9 mouse cellular contexts compared by ENCODE assay signal in the genomic region with DNA sequence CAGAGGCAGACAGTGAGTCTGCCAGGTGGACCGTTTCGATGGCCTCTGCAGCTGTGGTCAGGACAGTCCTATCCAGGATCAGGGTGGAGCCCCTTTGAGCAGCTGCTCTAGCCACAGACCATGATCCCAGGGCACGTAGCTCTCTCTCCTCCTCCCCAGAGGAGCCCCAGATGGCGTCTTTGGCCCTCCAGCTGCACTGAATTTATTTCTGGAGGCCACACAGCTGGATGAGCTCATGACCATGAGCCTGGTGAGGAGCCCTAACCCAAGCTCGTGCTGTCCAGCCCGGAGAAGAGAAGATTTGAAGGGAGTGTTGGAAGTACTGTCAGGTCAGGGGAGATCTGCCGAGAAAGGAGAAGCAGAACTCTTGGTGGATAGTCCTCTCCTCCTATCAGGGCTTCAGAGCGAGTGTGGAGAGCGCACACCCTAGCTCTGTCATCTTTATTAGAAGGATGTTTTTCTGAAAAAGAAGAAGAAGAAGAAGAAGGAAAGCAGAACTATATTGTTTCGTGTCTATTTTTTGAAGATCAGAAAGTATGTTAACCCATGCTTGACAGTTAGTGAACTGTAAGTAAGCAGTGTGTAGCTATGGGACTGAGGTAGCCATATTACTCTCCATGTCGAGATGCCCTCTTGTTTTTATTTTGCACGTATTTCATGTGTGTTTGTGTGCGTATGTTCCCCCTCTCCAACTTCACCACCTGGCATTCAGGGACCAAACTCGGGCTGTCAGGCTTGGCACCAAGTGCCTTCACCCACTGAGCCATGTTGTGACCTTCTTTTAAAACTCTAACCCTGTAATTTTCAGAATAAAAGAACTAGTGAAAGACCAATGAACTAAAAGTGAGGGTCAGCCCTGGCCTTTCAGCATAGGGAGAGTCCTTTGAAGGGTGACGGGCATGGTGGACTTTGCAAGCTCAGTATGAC. TPM values are rescaled to one million over a fixed set of nuclear protein-coding genes. Genes with fewer than 3 reads are reported as not detected.
DNase-seq lines count a peak whose midpoint lies in the region; ATAC-seq and TF ChIP-seq lines count a peak whose summit lies in the region.
"Had no signal": no experiment of that assay in that cellular context is flagged by ENCODE, and none has a peak within 500 bp of the region (broad histone marks: within the 10 kb centered on the region; RNA-seq: fewer than 3 reads in every experiment).

No protein-coding gene starts in this region.

- peak overlapping the region; percentile 53; the same call in 1 of the 2 replicates for H3K27ac ChIP-seq in MEL (ENCODE audit: control insufficient read depth, low read depth, low read length)
- no peak overlapping the region for H3K27ac ChIP-seq in forebrain, embryonic 11.5 days (ENCODE audit: low read depth, low read length)
- H3K27ac ChIP-seq in forebrain, embryonic 15.5 days (replicated peaks) = no peak overlapping the region
- no peak overlapping the region for H3K27ac ChIP-seq in forebrain, embryonic 16.5 days (ENCODE audit: low read length)

- peak; percentile 68 for ATAC-seq in megakaryocyte progenitor cell, adult 5-6 weeks (replicated peaks; ENCODE audit: poor library complexity)
- no peak for ATAC-seq in forebrain, embryonic 11.5 days (replicated peaks; ENCODE audit: low FRiP score)
- ATAC-seq in forebrain, embryonic 15.5 days (replicated peaks) = no peak
- ATAC-seq in forebrain, embryonic 16.5 days = no peak

- peaks cover 0 to 18% of the 10 kb centered on the region in 2 experiments; a peak in 2 of 4 replicates for H3K36me3 ChIP-seq in MEL (ENCODE audit: control insufficient read depth in 1 of 2, insufficient read depth in 2 of 2, low read length in 2 of 2)
- no peaks in the 10 kb centered on the region for H3K36me3 ChIP-seq in forebrain, embryonic 11.5 days (ENCODE audit: control insufficient read depth, insufficient read depth, low read length)
- peaks cover 15% of the 10 kb centered on the region for H3K36me3 ChIP-seq in forebrain, embryonic 15.5 days
- peaks cover 12% of the 10 kb centered on the region for H3K36me3 ChIP-seq in forebrain, embryonic 16.5 days (ENCODE audit: control insufficient read depth, insufficient read depth)

- H3K4me1 ChIP-seq in MEL (ENCODE audit: control insufficient read depth in 1 of 2, insufficient read depth in 2 of 2, low read length in 2 of 2) = peaks cover 9 to 33% of the 10 kb centered on the region in 2 experiments
- H3K4me1 ChIP-seq in forebrain, embryonic 11.5 days (replicated peaks; ENCODE audit: control insufficient read depth, insufficient read depth, low read length) = no peaks in the 10 kb centered on the region
- no peaks in the 10 kb centered on the region for H3K4me1 ChIP-seq in forebrain, embryonic 15.5 days
- no peaks in the 10 kb centered on the region for H3K4me1 ChIP-seq in forebrain, embryonic 16.5 days (replicated peaks; ENCODE audit: control insufficient read depth, insufficient read depth, low read length)

- no peak for TF ChIP-seq RAD21 in MEL (IDR thresholded peaks at IDR 0.05; ENCODE audit: low read depth, low read length)

- peak; percentile 88 for DNase-seq in MEL (ENCODE audit: low read depth, low spot score)
- DNase-seq in gastrocnemius, postnatal 14 days = peak; percentile 81
- peak; percentile 19 for DNase-seq in kidney, adult 8-10 months
- no peak for DNase-seq in forebrain, embryonic 11.5 days (ENCODE audit: low spot score)
- DNase-seq in embryo, embryonic 10 days (ENCODE audit: low spot score) = no peak

- 83% methylated on average over 15 of the region's 15 CpGs for WGBS in forebrain, embryonic 11.5 days
- WGBS in forebrain, embryonic 15.5 days = 86% methylated on average over 15 of the region's 15 CpGs
- WGBS in forebrain, embryonic 16.5 days = 86% methylated on average over 15 of the region's 15 CpGs

- intact Hi-C loops in gastrocnemius, postnatal 14 days (cut with DNase I; ENCODE audit: low total_unique reads) = loop anchor here (5.0 to 10.0 kb wide), 2 partner anchors 71 to 183 kb away; a partner anchor contains a TSS

- TF ChIP-seq POLR2A in MEL (IDR thresholded peaks at IDR 0.05; ENCODE audit: control insufficient read depth in 1 of 2, insufficient read depth in 1 of 2, low read depth in 1 of 2, low read length in 2 of 2, poor library complexity in 1 of 2) = no peak

- no peaks in the 10 kb centered on the region for H3K79me2 ChIP-seq in MEL (ENCODE audit: control insufficient read depth, insufficient read depth, low read length, poor library complexity)

- peak overlapping the region; percentile 38 for H3K9ac ChIP-seq in MEL (ENCODE audit: control insufficient read depth, low read depth, low read length, poor library complexity, severe bottlenecking)
- H3K9ac ChIP-seq in forebrain, embryonic 11.5 days (ENCODE audit: low read length) = no peak overlapping the region
- H3K9ac ChIP-seq in forebrain, embryonic 15.5 days (replicated peaks) = no peak overlapping the region
- no peak overlapping the region for H3K9ac ChIP-seq in forebrain, embryonic 16.5 days (replicated peaks; ENCODE audit: low read depth, low read length)

- no peaks in the 10 kb centered on the region; a peak in 2 of 4 replicates for H3K27me3 ChIP-seq in MEL (ENCODE audit: control insufficient read depth in 1 of 2, insufficient read depth in 2 of 2, low read length in 2 of 2)
- no peaks in the 10 kb centered on the region for H3K27me3 ChIP-seq in forebrain, embryonic 11.5 days (ENCODE audit: control insufficient read depth, insufficient read depth, low read length)
- no peaks in the 10 kb centered on the region for H3K27me3 ChIP-seq in forebrain, embryonic 15.5 days
- H3K27me3 ChIP-seq in forebrain, embryonic 16.5 days (replicated peaks; ENCODE audit: control insufficient read depth, insufficient read depth, low read length) = no peaks in the 10 kb centered on the region

- TF ChIP-seq EP300 in MEL (IDR thresholded peaks at IDR 0.05; ENCODE audit: low read depth in 1 of 2, low read length in 2 of 2) = peak; percentile 44 to 60

- H3K4me3 ChIP-seq in MEL (ENCODE audit: control insufficient read depth in 1 of 2, insufficient read depth in 1 of 2, low read depth in 2 of 2, low read length in 2 of 2) = peak overlapping the region; percentile 11 to 16
- H3K4me3 ChIP-seq in forebrain, embryonic 11.5 days (ENCODE audit: low read depth, low read length) = no peak overlapping the region
- H3K4me3 ChIP-seq in forebrain, embryonic 15.5 days = no peak overlapping the region
- H3K4me3 ChIP-seq in forebrain, embryonic 16.5 days (replicated peaks; ENCODE audit: low read length) = no peak overlapping the region
- H3K4me3 ChIP-seq: megakaryocyte, embryonic 14.5 days had no signal

- no peak overlapping the region for H3K4me2 ChIP-seq in forebrain, embryonic 11.5 days (ENCODE audit: low read depth, low read length, severe bottlenecking)
- H3K4me2 ChIP-seq in forebrain, embryonic 15.5 days (replicated peaks) = no peak overlapping the region
- no peak overlapping the region for H3K4me2 ChIP-seq in forebrain, embryonic 16.5 days (ENCODE audit: low read length)

- TF ChIP-seq CTCF in MEL (IDR thresholded peaks at IDR 0.05 in 2 of 3, conservative IDR thresholded peaks at IDR 0.05 in 1 of 3; ENCODE audit: control insufficient read depth in 1 of 3, insufficient read depth in 1 of 3, low read depth in 2 of 3, low read length in 3 of 3, poor library complexity in 1 of 3, severe bottlenecking in 1 of 3) = no peak

- no peaks in the 10 kb centered on the region for H3K9me3 ChIP-seq in MEL (replicated peaks; ENCODE audit: insufficient read depth, low read length)
- no peaks in the 10 kb centered on the region for H3K9me3 ChIP-seq in forebrain, embryonic 11.5 days (ENCODE audit: control insufficient read depth, low read length)
- H3K9me3 ChIP-seq in forebrain, embryonic 15.5 days = no peaks in the 10 kb centered on the region
- no peaks in the 10 kb centered on the region for H3K9me3 ChIP-seq in forebrain, embryonic 16.5 days (ENCODE audit: control insufficient read depth, low read length)
- H3K9me3 ChIP-seq: megakaryocyte, embryonic 14.5 days had no signal

TF ChIP-seq in MEL, 35 proteins besides CTCF, POLR2A, EP300 and RAD21:
- TF ChIP-seq POLR2AphosphoS5 (IDR thresholded peaks at IDR 0.05; ENCODE audit: borderline replicate concordance, low read depth, low read length) (no peak), ZMIZ1 (IDR thresholded peaks at IDR 0.05; ENCODE audit: low read depth, low read length) (no peak), CHD2 (IDR thresholded peaks at IDR 0.05; ENCODE audit: low read length) (no peak), HCFC1 (IDR thresholded peaks at IDR 0.05; ENCODE audit: low read depth, low read length) (no peak), GATA1 (IDR thresholded peaks at IDR 0.05; ENCODE audit: low read depth, low read length) (peak; percentile 22; the same call in 1 of the 2 replicates), BHLHE40 (IDR thresholded peaks at IDR 0.05; ENCODE audit: borderline replicate concordance, low read depth, low read length) (no peak), ZC3H11A (IDR thresholded peaks at IDR 0.05; ENCODE audit: low read depth, low read length) (no peak), MYC (IDR thresholded peaks at IDR 0.05; ENCODE audit: low read depth, low read length) (0 out of 2 replicates have a peak, but pooled peaks have one; percentile 53), KAT2A (conservative IDR thresholded peaks at IDR 0.05; ENCODE audit: low read depth, low read length) (no peak), TCF12 (IDR thresholded peaks at IDR 0.05; ENCODE audit: low read depth, low read length) (peak; percentile 31; the same call in 1 of the 2 replicates), MAFK (IDR thresholded peaks at IDR 0.05; ENCODE audit: borderline replicate concordance, low read depth, low read length) (no peak), SIN3A (IDR thresholded peaks at IDR 0.05; ENCODE audit: low read length) (peak; percentile 52; the same call in 1 of the 2 replicates), TBP (IDR thresholded peaks at IDR 0.05; ENCODE audit: low read depth, low read length) (0 out of 2 replicates have a peak, but pooled peaks have one; percentile 69), ETS1 (IDR thresholded peaks at IDR 0.05; ENCODE audit: low read depth, low read length) (peak; percentile 14; the same call in 1 of the 2 replicates), MXI1 (IDR thresholded peaks at IDR 0.05; ENCODE audit: low read depth, low read length) (peak; percentile 22; the same call in 1 of the 2 replicates)

RNA-seq across cellular contexts. Expression of a gene that starts 38.4 kb away (rescaled TPM):
- not detected in 2 replicates for total RNA-seq in MEL (2012; rRNA removed)
- not detected for polyA plus RNA-seq in MEL (2012; ENCODE audit: insufficient read depth in 1 of 2, insufficient read length in 2 of 2, low read depth in 1 of 2, low replicate concordance in 2 of 2, missing spikeins in 1 of 2)
- under 1 TPM; 0.07 to 0.21 TPM for total RNA-seq in gastrocnemius, postnatal 14 days (2021)
- total RNA-seq in megakaryocyte progenitor cell, adult 5-6 weeks (2015) = not detected in 2 replicates
- total RNA-seq in megakaryocyte progenitor cell, adult 5-6 weeks (2017) = not detected in 2 replicates
- polyA plus RNA-seq in forebrain, embryonic 11.5 days (2014; fragmentation: Nextera tagmentation; extraction: Ambion mirVana) = 1.4 and 1.6 TPM in 2 replicates
- polyA plus RNA-seq in forebrain, embryonic 15.5 days (2015; fragmentation: Nextera tagmentation; extraction: Ambion mirVana) = 0.22 and 0.23 TPM in 2 replicates
- polyA plus RNA-seq in forebrain, embryonic 16.5 days (2015; fragmentation: Nextera tagmentation; extraction: Ambion mirVana) = 0.11 and 0.29 TPM in 2 replicates

Comparison
In these comparisons a context has a peak if more than half of its experiments do, and no peak if none do; other contexts are left out.
1. DNase-seq: peak in MEL (single experiment), gastrocnemius, postnatal 14 days (single experiment) and kidney, adult 8-10 months (2 of 2); none in forebrain, embryonic 11.5 days (single experiment) and embryo, embryonic 10 days (single experiment).
2. H3K4me3 ChIP-seq: peak in MEL (2 of 2); none in forebrain, embryonic 11.5 days (single experiment), forebrain, embryonic 15.5 days (single experiment) and forebrain, embryonic 16.5 days (single experiment).